ENCODE assay signal across 20 mouse cellular contexts in genomic region chr9:122146124-122146870, GRCm38 (mm10). TPM values are rescaled to one million over a fixed set of nuclear protein-coding genes. Genes with fewer than 3 reads are reported as not detected.
DNase-seq lines count a peak whose midpoint lies in the region; ATAC-seq and TF ChIP-seq lines count a peak whose summit lies in the region.
"Had no signal": no experiment of that assay in that cellular context is flagged by ENCODE, and none has a peak within 500 bp of the region (broad histone marks: within the 10 kb centered on the region; RNA-seq: fewer than 3 reads in every experiment).

No protein-coding gene starts in this region.

- no peak overlapping the region for H3K4me2 ChIP-seq in kidney, embryonic 14.5 days (replicated peaks; ENCODE audit: low read depth, low read length)
- H3K4me2 ChIP-seq in intestine, embryonic 16.5 days (ENCODE audit: low read depth, low read length) = no peak overlapping the region
- H3K4me2 ChIP-seq: forebrain, embryonic 15.5 days; hindbrain, embryonic 12.5 days; limb, embryonic 12.5 days; midbrain, embryonic 11.5 days; neural tube, embryonic 13.5 days had no signal

- H3K4me3 ChIP-seq in gastrocnemius, adult 2 months = peak overlapping the region; percentile 28
- no peak overlapping the region for H3K4me3 ChIP-seq in kidney, embryonic 14.5 days (ENCODE audit: low read length)
- H3K4me3 ChIP-seq in MEL (ENCODE audit: control insufficient read depth in 1 of 2, insufficient read depth in 1 of 2, low read depth in 2 of 2, low read length in 2 of 2) = no peak overlapping the region
- H3K4me3 ChIP-seq in intestine, embryonic 16.5 days (ENCODE audit: low read length) = no peak overlapping the region
- H3K4me3 ChIP-seq: forebrain, embryonic 15.5 days; hindbrain, embryonic 12.5 days; left cerebral cortex, adult 2 months; limb, embryonic 12.5 days; neural tube, embryonic 13.5 days had no signal

- no peak for TF ChIP-seq CTCF in gastrocnemius, adult 2 months (IDR thresholded peaks at IDR 0.05)
- TF ChIP-seq CTCF in MEL (IDR thresholded peaks at IDR 0.05 in 2 of 3, conservative IDR thresholded peaks at IDR 0.05 in 1 of 3; ENCODE audit: control insufficient read depth in 1 of 3, insufficient read depth in 1 of 3, low read depth in 2 of 3, low read length in 3 of 3, poor library complexity in 1 of 3, severe bottlenecking in 1 of 3) = no peak

- H3K9ac ChIP-seq in kidney, embryonic 14.5 days (ENCODE audit: low read depth, low read length) = no peak overlapping the region
- no peak overlapping the region for H3K9ac ChIP-seq in MEL (ENCODE audit: control insufficient read depth, low read depth, low read length, poor library complexity, severe bottlenecking)
- no peak overlapping the region for H3K9ac ChIP-seq in intestine, embryonic 16.5 days (ENCODE audit: low read depth, low read length)
- H3K9ac ChIP-seq: forebrain, embryonic 15.5 days; hindbrain, embryonic 12.5 days; limb, embryonic 12.5 days; neural tube, embryonic 13.5 days had no signal

- no peaks in the 10 kb centered on the region for H3K27me3 ChIP-seq in kidney, embryonic 14.5 days (ENCODE audit: control insufficient read depth, insufficient read depth, low read length)
- no peaks in the 10 kb centered on the region for H3K27me3 ChIP-seq in MEL (ENCODE audit: control insufficient read depth in 1 of 2, insufficient read depth in 2 of 2, low read length in 2 of 2)
- H3K27me3 ChIP-seq in intestine, embryonic 16.5 days (replicated peaks; ENCODE audit: control insufficient read depth, insufficient read depth, low read length) = no peaks in the 10 kb centered on the region
- H3K27me3 ChIP-seq: forebrain, embryonic 15.5 days; hindbrain, embryonic 12.5 days; limb, embryonic 12.5 days; neural tube, embryonic 13.5 days had no signal

- TF ChIP-seq POLR2A in MEL (IDR thresholded peaks at IDR 0.05; ENCODE audit: control insufficient read depth in 1 of 2, insufficient read depth in 1 of 2, low read depth in 1 of 2, low read length in 2 of 2, poor library complexity in 1 of 2) = no peak

- H3K9me3 ChIP-seq in kidney, embryonic 14.5 days (ENCODE audit: control insufficient read depth, low read length) = peaks cover 6% of the 10 kb centered on the region
- no peaks in the 10 kb centered on the region for H3K9me3 ChIP-seq in MEL (replicated peaks; ENCODE audit: insufficient read depth, low read length)
- H3K9me3 ChIP-seq in intestine, embryonic 16.5 days (ENCODE audit: control insufficient read depth, low read length) = no peaks in the 10 kb centered on the region; the same call in 1 of the 2 replicates
- H3K9me3 ChIP-seq: forebrain, embryonic 15.5 days; hindbrain, embryonic 12.5 days; neural tube, embryonic 13.5 days had no signal

- H3K4me1 ChIP-seq in kidney, embryonic 14.5 days (ENCODE audit: control insufficient read depth, insufficient read depth, low read length) = peaks cover 17% of the 10 kb centered on the region
- peaks cover 2 to 8% of the 10 kb centered on the region in 2 experiments for H3K4me1 ChIP-seq in MEL (ENCODE audit: control insufficient read depth in 1 of 2, insufficient read depth in 2 of 2, low read length in 2 of 2)
- H3K4me1 ChIP-seq in intestine, embryonic 16.5 days (ENCODE audit: control insufficient read depth, insufficient read depth, low read length) = peaks cover 27% of the 10 kb centered on the region
- H3K4me1 ChIP-seq: forebrain, embryonic 15.5 days had no signal

- H3K36me3 ChIP-seq in kidney, embryonic 14.5 days (ENCODE audit: control insufficient read depth, insufficient read depth, low read length) = peaks cover 17% of the 10 kb centered on the region
- peaks cover 0 to 9% of the 10 kb centered on the region in 2 experiments; a peak in 3 of 4 replicates for H3K36me3 ChIP-seq in MEL (ENCODE audit: control insufficient read depth in 1 of 2, insufficient read depth in 2 of 2, low read length in 2 of 2)
- H3K36me3 ChIP-seq in intestine, embryonic 16.5 days (ENCODE audit: control insufficient read depth, insufficient read depth, low read length) = peaks cover 9% of the 10 kb centered on the region

- no peaks in the 10 kb centered on the region for H3K79me2 ChIP-seq in MEL (ENCODE audit: control insufficient read depth, insufficient read depth, low read length, poor library complexity)

- WGBS in kidney, embryonic 14.5 days = 64% methylated on average over 4 of the region's 4 CpGs
- 52% methylated on average over 4 of the region's 4 CpGs for WGBS in intestine, embryonic 16.5 days

- TF ChIP-seq EP300 in MEL (IDR thresholded peaks at IDR 0.05; ENCODE audit: low read depth in 1 of 2, low read length in 2 of 2) = peak in 1 of 2 experiments; percentile 12; a peak in 1 of 4 replicates

- ATAC-seq in kidney, embryonic 14.5 days (ENCODE audit: low FRiP score, low TSS enrichment) = no peak
- ATAC-seq in intestine, embryonic 16.5 days = peak; percentile 83
- ATAC-seq: forebrain, embryonic 15.5 days; inflammation-experienced regulatory T-cells, adult 6 months had no signal

- intact Hi-C loops in gastrocnemius, adult 2 months (cut with DNase I) = no loop called here

- peak; percentile 26 for DNase-seq in gastrocnemius, adult 2 months
- no peak for DNase-seq in gastrocnemius, postnatal 25 days
- peak; percentile 38 for DNase-seq in kidney, postnatal 10 days
- peak; percentile 39 for DNase-seq in MEL (ENCODE audit: low read depth, low spot score)
- no peak for DNase-seq in frontal cortex, postnatal 36 days (ENCODE audit: low spot score in 2 of 2)
- DNase-seq in adipocyte (ENCODE audit: low spot score) = no peak
- DNase-seq: cerebellum, adult 9-11 months; embryo, embryonic 11 days; right cerebral cortex, postnatal 14 days; thymus, postnatal 4 days had no signal

- TF ChIP-seq RAD21 in MEL (IDR thresholded peaks at IDR 0.05; ENCODE audit: low read depth, low read length) = no peak

- H3K27ac ChIP-seq in gastrocnemius, adult 2 months = peak overlapping the region; percentile 72
- H3K27ac ChIP-seq in kidney, embryonic 14.5 days (ENCODE audit: low read depth, low read length) = no peak overlapping the region
- H3K27ac ChIP-seq in MEL (ENCODE audit: control insufficient read depth, low read depth, low read length) = no peak overlapping the region
- peak overlapping the region; percentile 74 for H3K27ac ChIP-seq in intestine, embryonic 16.5 days (ENCODE audit: low read length)
- H3K27ac ChIP-seq: forebrain, embryonic 15.5 days; hindbrain, embryonic 12.5 days; left cerebral cortex, adult 2 months; limb, embryonic 12.5 days; macrophage; neural tube, embryonic 13.5 days had no signal

TF ChIP-seq in MEL, 35 proteins besides CTCF, POLR2A, EP300 and RAD21:
- TF ChIP-seq MYC (IDR thresholded peaks at IDR 0.05; ENCODE audit: low read depth, low read length) (no peak), JUND (IDR thresholded peaks at IDR 0.05; ENCODE audit: low read depth, low read length) (no peak)

RNA-seq across cellular contexts. Expression of gene Snrk, which starts 29.2 kb away (rescaled TPM):
- 10 to 100 TPM; 55.2 to 80.0 TPM for total RNA-seq in gastrocnemius, adult 2 months (2021)
- total RNA-seq in gastrocnemius, postnatal 25 days (2021) = 10 to 100 TPM; 43.2 to 63.0 TPM
- 22.5 and 41.1 TPM in 2 replicates for polyA plus RNA-seq in kidney, embryonic 14.5 days (2014; fragmentation: Nextera tagmentation; extraction: Ambion mirVana)
- total RNA-seq in MEL (2012; rRNA removed) = 10.7 and 11.8 TPM in 2 replicates
- polyA plus RNA-seq in MEL (2012; ENCODE audit: insufficient read depth in 1 of 2, insufficient read length in 2 of 2, low read depth in 1 of 2, low replicate concordance in 2 of 2, missing spikeins in 1 of 2) = 100 to 1,000 TPM in 1 of 2 experiments, 1 to 10 TPM in 1; 9.1 to 446 TPM
- 45.5 and 48.7 TPM in 2 replicates for polyA plus RNA-seq in intestine, embryonic 16.5 days (2015; fragmentation: Nextera tagmentation; extraction: Ambion mirVana)

Comparison
In these comparisons a context has a peak if more than half of its experiments do, and no peak if none do; other contexts are left out.
1. DNase-seq: peak in gastrocnemius, adult 2 months (single experiment), kidney, postnatal 10 days (single experiment) and MEL (single experiment); none in gastrocnemius, postnatal 25 days (single experiment), frontal cortex, postnatal 36 days (0 of 2) and adipocyte (single experiment).
2. H3K27ac ChIP-seq: peak in gastrocnemius, adult 2 months (single experiment) and intestine, embryonic 16.5 days (single experiment); none in kidney, embryonic 14.5 days (single experiment) and MEL (single experiment).